Mouse (Mus musculus) CH12F3 (cell line): ENCODE results near the gene Ptprn2.

Experiments
- in situ Hi-C: fragments of 300-500 bp; cut with MboI; formaldehyde crosslinking; loops from 2 replicates; pipeline ENCODE4 v1.14.3; 2020; ENCODE audit warnings: low sequenced_read_pairs

The Ptprn2 gene

DNA sequence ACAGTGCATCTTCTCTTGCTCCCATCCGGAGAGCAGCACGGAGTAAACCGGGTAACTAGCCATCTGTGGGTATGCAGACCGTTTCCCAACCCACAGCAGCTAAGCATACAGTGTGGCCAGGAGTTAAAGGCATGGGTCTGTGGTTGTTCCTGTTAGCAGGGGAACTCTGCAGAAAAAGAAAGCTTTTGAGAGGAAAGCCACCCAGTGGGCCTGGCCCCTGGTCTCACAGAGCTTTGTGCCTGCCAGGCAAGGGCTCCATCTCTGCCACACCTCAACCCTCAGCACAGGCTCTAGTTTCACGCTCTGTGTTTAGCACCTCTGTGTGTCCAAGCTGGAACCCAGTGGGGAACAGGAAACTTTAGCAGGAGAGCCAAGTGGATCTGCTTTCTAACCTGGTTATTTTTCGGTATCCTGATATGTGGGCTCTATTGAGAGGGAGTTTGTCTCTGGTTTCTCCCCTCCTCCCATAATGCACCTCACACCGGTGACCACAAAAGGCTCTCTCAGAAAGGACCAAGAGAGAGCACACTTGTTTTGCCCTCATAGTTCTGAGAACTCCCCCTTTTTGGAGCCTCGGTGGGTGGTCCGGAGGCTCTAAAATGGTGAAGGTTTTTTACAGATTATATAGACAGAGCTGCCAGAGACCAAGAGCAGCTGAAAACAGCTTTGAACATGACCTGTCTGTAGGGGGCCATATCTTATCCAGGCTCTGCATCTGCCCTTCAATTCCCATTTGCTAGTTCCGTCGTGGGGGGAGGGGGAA lies 766.3 kb downstream of the Ptprn2 start:
- in situ Hi-C loops, result no loop called here

DNA sequence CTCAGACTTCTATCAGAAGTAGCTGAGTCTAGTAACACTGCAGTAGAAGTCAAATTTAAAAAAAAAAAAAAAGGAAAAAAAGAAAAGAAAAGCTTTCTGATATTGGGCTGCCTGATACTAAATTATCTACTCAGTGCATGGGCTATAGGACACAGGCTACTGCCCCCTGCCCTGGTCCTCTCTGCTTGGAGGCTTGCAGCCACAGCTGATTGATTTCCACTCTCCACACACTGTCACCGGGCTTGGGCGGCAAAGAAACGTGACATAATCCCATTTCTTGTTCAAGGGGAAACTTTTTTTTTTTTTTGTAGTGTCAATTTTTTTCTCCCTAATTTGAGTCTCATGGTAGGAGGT lies 766.9 kb downstream of the Ptprn2 start:
- in situ Hi-C loops, result no loop called here

DNA sequence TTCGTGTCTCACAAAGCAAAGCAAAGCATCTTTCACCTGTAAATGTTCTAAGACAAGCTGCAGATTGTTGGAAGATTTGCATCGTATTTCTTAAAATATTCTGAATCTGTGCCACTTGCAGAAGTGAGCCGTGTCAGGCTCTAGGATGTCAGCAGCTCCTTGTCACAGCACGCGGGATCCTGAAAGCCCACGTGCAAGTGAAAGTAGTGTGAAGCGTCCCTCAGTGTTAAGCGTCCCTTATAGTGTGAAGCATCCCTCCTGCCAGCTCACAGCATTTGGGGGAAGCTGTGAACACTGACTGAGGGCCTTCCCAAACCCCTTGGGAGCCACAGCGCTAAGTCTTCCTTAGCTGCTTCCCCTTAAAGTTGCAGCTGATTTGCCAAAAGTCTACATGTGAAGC lies 768.8 kb downstream of the Ptprn2 start:
- in situ Hi-C loops, result no loop called here

DNA sequence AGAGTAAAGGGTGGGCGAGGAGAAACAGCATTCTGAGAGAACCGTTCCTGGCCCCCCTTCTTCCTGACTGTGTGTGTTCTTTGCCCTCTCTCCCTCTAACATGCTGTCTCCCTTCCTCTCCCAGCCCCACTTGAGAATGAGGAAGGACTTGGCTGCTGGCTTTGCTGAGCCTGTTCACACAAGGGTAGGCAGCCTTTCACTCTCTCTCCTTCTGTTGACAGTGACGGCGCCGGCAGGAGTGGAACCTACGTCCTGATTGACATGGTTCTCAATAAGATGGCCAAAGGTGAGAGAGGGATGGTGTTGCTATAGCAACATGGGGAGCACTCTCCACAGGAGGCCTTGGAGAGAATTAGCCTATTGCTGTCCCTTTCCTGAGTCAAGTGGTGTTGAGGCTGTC lies 769.8 kb downstream of the Ptprn2 start:
- in situ Hi-C loops, result no loop called here

DNA sequence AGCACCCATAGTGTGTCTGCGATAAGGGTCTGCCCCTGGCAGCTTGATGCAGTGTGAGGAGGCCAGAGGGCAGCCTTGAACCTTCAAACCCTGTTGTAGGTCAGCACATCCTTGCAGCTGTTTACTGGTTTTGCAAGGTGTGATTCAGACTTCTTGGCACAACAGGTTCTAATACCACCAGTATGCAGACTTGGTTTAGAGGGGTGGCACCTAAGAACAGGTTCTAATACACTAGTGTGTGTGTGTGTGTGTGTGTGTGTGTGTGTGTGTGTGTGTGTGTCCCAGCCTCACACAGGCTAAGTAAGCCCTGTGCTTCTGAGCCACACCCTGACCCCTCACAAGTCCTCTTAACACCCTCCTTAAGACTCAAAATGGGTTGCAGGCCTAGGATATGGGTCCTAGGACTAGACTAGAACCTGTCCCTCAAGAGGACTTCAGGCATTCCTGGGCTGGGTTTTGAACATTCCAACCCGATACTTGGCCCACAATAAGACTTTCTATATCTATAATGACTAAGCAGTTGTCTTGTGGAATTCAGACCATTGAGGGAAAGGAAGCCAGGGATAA lies 770.3 kb downstream of the Ptprn2 start:
- in situ Hi-C loops, result no loop called here

DNA sequence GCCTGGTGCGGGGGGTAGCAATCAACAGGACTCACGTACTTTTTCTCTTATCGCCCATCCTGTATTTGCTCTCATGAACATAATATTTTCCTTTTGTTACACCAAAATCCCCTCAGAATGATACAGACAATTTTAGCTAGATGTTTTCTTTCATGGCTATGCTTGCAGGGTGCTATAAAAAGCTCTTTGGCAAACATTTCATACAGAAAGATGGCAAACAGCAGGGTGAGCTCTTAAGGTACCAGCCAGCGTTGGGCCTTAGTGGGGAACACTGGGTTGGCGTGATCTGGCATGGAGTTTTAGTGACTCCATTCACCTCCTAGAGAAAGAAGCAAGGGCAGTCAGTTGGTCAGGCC lies 771.3 kb downstream of the Ptprn2 start:
- in situ Hi-C loops, result no loop called here

DNA sequence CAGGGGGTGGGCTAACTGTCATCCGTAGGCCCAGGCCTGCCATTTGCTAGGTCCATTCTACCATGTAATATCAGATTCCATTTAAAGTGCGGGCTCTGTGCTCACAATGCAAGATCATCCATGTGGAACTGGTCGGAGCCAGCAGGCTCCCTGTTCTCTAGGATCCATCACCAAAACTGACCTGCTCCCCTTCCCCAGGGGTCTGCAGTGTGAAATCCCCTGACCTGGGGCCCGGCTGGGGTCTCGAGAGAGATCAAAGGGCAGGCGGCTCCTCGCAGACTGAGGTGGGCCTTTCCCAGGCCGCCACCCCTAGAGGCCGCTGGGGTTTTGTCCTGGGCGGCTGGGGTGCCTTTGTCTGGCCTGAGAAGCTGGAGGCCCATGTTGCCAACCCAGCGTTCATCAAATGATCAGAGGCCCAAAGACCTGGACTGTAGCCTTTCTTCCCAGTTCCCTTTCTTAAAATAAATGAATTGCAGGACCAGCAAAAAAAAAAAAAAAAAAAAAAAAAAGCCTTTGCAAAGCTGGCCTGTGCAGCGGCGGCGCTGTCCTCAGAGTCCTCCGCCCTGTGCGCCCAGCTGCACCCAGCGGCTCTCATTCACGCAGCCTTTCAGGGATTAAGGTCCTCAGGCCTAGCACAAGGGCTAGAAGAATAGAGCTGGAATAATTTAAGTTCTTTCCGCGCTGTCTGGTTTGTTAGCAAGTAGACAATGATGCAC lies 771.8 kb downstream of the Ptprn2 start:
- in situ Hi-C loops, result no loop called here

DNA sequence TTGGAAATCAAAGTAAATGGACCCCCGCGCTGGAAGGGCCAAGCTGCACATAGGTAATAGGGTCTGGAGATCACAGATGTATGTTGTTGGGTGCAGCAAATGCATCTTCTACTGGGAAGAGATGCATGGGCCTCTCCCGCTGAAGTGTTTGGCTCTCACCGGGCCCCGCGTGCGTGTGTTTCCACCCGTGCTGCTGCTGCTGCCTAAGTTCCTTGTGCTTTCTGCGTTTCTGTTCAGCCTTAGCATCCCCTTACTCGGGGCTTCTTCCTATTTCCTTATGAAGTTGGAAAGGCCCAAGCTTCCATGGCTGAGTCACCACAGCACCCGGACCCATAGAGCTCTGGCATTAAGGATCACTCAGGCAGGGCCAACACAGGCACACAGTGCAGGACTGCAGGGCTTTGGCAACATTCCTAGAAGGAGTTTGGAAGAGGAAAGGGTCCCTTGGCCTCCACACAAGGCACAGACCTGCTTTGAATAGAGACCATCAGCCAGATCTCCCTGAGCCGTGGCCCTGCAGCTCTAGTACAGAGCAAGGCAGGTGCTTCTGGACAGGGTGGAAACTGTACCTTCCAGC lies 772.5 kb downstream of the Ptprn2 start:
- in situ Hi-C loops, result no loop called here

DNA sequence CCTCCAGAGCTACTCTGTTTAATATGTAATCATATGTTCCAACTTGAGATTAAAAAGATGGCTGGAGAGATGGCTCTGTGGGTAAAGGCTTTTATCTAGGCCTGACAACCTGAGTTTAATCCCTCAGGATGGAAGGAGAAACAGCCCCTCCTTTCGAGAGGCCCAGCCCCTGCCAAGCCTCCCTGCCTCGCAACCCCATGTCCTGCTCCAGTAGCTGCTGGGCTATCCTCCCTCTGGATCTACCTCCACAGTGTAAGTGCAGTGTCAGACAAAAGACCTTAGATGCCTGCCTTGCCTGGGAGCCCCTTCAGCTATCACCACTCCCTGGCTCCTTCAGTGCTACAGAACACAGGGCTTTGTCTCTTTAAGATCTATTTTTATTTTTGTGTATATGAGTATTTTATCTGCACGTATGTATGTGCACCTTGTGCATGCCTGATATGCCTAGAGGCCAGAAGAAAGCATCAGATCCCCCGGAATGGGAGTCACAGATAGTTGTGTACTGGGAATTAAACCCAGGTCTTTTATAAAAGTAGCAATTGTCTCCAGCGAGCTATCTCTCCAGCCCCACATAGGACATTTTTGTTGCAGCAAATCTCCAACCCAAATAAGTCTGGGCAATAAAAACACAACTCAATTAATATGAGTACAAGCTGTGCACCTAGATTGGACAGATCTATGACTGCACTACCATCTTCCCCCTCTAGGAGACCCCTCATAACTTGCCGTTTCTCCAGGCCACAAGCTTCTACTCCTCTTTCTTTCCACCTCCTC lies 775.1 kb downstream of the Ptprn2 start:
- in situ Hi-C loops, result no loop called here

DNA sequence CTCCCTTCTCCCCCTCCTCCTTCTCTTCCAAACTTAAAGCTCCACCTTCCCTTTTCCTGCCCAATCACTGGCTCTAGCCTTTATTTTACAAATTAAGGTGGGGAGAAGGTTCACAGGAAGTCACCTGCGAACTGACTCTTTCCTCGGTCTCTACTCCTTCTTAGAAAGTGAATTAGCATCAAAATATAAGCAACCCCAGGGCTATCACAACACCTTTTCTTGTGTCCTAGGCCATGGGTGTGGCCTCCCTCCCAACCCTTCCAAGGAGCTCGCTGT lies 775.6 kb downstream of the Ptprn2 start:
- in situ Hi-C loops, result no loop called here

DNA sequence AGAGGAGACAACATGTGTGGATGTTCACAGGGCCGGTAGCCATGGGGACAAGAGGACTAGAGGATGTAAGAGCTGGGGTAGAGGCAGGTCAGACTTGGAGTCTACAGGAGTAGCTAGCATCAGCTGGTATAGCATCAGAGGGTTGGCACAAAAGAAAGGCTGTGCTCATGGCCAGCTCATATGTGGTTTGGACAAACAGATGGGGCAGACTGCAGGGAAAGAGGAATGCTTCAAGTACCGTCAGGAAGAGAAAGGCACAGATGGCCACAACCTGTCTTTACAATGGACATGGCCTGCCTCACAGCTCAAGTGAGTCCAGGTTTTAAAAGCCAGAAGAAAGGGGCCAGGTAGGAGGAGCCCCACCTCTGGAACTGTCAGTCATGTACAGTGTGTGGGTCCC lies 776.5 kb downstream of the Ptprn2 start:
- in situ Hi-C loops, result no loop called here

DNA sequence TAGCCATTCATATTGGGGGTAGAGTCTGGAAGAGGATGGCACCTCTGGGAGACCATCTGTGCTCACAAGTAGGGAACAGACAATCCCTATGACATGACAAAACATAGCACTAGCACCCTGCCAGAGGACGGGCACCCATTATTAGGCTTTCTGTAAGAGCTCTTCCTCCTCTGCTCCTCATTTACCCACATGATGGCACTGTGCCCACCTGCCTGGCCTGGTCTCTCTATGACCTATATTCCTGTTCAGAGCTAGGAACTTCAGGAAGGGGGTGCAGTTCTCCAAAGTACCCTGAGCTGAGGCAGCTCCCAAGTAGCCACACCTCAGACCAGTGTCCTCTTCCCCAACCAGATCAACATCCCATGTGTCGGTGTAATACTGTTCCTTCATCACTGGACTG lies 777.6 kb downstream of the Ptprn2 start:
- in situ Hi-C loops, result no loop called here

DNA sequence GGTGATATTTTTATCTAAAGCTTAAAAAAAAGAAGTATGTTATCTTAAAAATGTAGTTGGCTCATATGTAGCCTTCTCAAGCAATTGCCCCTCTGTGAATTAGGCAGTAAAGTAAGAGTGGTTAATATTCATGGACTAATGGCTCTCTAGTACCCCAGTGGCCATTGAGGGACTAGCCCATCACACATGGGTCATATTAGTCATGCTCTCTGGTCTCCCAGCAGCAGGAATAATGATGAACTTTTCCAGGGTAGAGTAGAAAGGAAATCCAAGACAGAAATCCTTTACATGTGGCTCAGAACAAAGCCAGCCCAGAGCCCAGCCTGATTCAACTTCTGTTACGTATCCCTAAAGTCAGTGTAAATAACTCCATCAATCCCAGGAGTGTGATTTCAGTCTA lies 779.7 kb downstream of the Ptprn2 start:
- in situ Hi-C loops, result no loop called here

DNA sequence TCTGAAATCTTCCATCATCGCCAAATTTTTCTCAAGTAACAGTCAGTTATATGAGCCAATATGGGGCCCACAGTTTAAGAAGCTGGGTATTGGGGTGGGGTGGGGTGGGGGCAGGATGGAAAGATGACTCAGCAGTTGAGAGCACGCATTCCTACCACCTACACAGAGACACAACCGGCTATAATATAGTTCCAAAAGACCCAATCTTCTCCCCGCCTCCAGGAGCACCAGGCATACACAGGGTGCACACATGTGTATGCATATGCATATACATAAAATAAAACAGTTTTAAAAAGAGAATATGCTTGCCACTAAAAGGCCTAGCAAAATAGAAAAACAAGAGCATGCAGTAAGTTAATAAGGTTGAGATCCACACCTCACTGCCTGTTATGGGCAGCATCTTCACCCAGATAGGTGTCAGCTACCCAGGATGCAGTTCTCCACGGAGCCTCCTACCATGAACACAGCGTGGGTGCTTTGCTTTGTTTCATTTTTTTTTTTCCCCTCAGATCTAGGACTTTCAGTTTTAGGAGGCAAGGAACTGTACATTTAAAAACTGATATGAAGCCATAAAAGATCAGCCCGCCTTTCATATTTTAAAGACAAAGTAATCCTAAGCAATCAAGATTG lies 783.1 kb downstream of the Ptprn2 start:
- in situ Hi-C loops, result no loop called here

DNA sequence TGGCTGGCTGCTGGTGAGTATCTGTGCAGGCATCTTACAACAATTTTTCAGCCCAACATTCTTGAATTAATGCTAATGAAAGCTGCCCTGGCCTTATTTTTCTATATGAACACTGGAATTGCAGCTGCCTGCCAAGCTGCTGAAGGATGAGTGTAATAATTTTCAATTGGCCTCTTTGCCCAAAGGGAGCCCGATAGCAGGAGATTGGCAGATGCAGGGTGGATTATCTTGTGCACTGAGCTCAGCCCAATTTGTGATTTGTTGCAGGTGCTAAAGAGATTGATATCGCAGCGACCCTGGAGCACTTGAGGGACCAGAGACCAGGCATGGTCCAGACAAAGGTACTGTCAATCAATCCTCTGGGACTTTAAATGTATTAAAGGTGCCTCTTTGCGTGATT lies 783.8 kb downstream of the Ptprn2 start:
- in situ Hi-C loops, result no loop called here

DNA sequence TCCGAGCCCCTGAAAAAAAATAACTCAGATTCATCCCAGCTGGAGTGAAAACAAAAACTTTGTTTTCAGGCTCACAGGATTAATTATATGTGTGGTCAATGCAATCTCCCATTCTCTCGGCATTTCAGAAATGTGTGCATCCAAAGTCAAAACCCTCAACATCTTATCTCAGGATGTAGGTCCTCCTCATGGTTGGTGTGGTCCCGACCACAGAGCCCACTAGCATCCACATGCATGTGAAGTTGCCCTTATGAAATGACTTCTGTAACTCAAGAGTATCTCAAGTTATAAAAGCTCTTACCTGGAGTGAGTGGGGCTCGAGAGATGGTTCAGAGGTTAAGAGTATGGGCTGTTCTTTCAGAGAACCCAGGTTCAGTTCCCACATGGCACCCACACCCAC lies 784.7 kb downstream of the Ptprn2 start:
- in situ Hi-C loops, result no loop called here

DNA sequence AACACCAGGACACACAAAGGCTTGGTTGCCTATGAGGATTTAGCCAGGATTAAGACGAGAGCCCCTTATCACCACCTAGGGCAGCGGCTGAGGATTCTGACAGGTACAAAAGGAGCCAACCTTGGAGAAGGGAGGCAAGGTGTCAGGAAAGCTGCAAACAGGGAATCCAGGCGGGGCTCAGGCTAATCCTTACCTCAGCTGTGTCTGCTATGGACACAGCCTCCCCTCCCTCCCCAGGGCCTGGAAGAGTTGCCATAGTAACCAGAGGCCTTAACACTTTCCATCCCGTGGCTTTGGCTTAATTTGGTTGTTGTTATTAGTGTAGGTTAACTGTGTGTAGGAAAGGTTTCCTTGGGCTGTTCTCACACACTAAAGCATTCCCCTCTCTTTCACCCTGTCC lies 787.6 kb downstream of the Ptprn2 start:
- in situ Hi-C loops, result no loop called here

DNA sequence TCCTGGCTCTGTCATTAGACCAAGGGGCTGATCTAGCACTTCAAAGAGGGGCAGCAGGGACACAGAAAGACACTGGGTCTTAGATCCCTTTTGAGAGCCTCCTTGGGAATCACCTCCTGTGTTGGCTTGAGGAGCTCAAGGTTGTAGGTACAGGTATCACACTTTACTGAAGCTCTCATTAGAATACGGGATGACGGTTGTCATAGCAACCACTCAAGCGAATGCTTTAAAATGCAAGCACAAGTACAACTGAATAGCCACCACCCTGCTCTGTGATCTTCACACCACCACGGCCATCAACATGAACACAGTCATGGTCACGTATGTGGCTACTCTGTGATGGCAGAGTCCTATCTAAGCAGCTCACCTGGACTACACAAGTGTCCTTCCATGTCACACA lies 789.1 kb downstream of the Ptprn2 start:
- in situ Hi-C loops, result no loop called here

DNA sequence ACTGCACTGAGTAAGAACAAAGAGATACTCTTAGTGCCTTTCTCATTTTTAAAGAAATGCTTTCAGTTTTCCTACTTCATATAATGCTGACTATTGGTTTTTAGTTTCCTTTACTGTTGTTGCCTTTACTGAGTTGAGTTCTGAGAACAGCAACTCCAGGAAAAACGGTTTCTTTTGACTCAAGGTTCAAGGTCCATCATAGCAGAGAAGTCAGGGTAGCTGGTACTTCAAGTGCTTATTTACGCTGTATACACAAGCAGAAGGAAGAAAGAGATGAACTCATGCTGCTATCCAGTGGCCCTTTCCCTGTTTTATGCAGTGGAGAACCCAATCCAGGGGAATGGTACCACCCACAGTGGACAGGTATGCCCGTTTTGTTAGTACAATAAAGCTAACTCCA lies 795.3 kb downstream of the Ptprn2 start:
- in situ Hi-C loops, result no loop called here

DNA sequence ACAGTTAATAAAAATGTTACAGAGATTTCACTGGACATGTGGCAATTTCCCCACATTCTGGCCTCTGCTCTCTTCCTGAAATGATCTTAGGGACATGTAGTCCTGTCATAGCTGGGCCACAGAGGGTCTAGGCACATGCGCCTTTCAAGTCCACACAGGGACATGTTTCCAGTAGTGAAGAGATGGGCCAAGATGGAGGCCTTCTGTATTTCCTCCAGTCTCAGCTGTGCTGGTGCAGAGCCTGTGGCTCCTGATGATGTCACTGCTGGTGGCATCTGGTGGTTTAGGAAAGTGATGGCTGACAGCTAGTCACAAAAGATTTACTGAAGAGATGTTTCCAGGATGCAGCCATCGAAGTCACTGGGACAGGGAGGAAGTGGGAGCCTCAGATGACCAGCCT lies 797.1 kb downstream of the Ptprn2 start:
- in situ Hi-C loops, result no loop called here

DNA sequence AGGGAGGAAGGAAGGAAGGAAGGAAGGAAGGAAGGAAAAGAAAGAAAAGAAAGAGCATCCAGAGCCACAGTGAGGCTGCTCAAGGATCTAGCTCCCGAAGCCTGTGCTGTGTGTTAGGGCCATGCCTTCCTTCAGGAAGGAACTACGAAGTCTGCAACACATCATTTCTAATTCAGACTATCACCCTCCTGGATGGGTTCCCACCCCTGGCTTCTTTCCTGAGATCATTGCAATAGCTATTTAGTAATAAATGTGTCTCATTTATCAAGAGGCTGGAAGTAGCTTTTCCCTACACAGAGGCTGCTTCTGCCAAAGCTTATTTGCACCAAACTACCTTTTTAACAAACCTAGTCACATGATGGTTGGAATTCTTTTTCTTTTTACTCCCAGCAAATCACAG lies 801.9 kb downstream of the Ptprn2 start:
- in situ Hi-C loops, result no loop called here
